Mouse (Mus musculus): ENCODE results near the gene Galnt7.

Gene Galnt7

GRCm38 (mm10) chr8:57498847-57499511 is 153.9 kb downstream of the Galnt7 start:
- DNase-seq (ENCODE audit: low spot score): peak; percentile 11

- no peak for DNase-seq (ENCODE audit: low spot score)
These were observed 154.4 kb downstream of the Galnt7 start for GRCm38 (mm10) chr8:57498494-57498846.

DNA sequence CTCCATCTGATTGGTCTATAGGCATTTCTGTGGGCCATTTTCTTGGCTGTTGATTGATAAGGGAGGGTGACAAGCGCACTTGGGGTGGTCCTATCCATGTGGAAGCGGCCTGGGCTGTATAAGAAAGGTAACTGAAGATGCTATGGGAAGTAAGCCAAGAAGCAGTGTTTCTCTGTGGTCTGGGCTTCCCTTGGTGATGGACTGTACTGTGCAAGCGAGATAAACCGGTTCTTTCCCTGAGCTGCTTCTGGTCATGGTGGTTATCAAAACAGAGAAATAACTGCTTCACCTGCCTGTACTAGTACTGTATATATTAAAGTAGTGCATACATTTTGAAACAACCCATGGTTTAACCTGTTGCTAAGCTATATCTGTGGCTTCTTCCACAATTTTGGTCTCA is 161.0 kb downstream of the Galnt7 start:
- DNase-seq (ENCODE audit: low spot score): no peak

- DNase-seq (ENCODE audit: low spot score): no peak
These were observed 162.9 kb downstream of the Galnt7 start for GRCm38 (mm10) chr8:57489896-57490295.

GRCm38 (mm10) chr8:57489366-57489765 is 163.5 kb downstream of the Galnt7 start:
- no peak for DNase-seq (ENCODE audit: low spot score)

DNA sequence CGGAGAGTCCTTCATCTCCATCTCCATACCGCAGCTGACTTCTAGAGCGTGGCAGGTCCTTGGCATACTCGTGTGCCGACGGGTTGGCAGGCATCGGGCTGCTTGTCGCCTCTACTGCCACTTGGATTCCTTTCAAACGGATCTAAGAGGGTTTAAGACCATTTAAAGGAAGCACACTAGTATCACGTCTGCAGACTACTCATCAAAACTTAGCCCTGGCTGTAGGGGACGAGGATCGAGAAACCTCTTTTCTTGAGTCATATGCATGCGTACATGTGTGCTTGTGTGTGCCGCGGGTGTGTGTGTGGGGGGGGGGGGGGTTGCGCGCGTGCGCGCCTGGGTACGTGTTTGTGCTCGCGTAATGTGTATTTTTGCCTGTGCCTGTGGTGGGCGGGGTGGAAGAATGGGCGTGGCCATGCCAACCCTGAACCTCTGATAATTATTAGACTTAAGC is 164.5 kb downstream of the Galnt7 start:
- peak; percentile 37 for DNase-seq (ENCODE audit: low spot score)

GRCm38 (mm10) chr8:57487441-57488155 is 165.2 kb downstream of the Galnt7 start, which contains the start of gene Sap30:
Gene Sap30 (minus strand): TSS chr8:57487860.
- peak; percentile 96 for DNase-seq (ENCODE audit: low spot score)

GRCm38 (mm10) chr8:57486491-57487440 is 166.1 kb downstream of the Galnt7 start:
- peak; percentile 12 for DNase-seq (ENCODE audit: low spot score)

- no peak for DNase-seq (ENCODE audit: low spot score)
These were observed 172.2 kb downstream of the Galnt7 start for GRCm38 (mm10) chr8:57480606-57481005.

GRCm38 (mm10) chr8:57479700-57480099 is 173.1 kb downstream of the Galnt7 start:
- DNase-seq (ENCODE audit: low spot score): no peak

DNA sequence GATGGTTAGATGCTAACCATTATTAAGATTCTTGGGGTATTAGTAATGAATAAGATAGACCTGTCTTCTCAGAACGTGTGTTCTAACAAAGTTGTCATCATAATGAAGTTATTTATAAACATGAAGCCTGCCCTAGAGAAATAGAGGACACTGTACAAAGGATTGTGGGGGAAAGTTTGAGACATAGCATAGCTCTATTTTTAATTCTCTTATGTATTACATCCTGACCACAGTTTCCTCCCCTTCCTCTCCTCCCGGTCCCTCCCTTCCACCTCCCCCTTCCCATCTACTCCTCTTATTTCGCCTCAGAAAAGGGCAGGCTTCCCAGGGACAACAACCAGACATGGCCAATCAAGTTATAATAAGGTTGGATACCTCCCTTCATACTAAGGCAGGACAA is 174.4 kb downstream of the Galnt7 start:
- DNase-seq (ENCODE audit: low spot score): no peak
